Mouse (Mus musculus) G1E (cell line): ENCODE measurements around the gene Dnaaf2. TPM values are rescaled to one million over a fixed set of nuclear protein-coding genes. Genes with fewer than 3 reads are reported as not detected.

Experiments
- ATAC-seq: 2 replicates; pipeline ENCODE4 v1.8.0; 2016; ENCODE audit warnings: mild to moderate bottlenecking; ENCODE audit not compliant: insufficient number of reproducible peaks, poor library complexity, low FRiP score, severe bottlenecking; ENCODE audit errors: extremely low read depth
- DNase-seq: peaks from one replicate; pipeline ENCODE4 v3.0.0; 2012; ENCODE audit warnings: low spot score
- H3K27me3 ChIP-seq: 2 replicates; pipeline ENCODE4 v1.6.1; 2012; ENCODE audit warnings: mild to moderate bottlenecking, low read length, inconsistent platforms; ENCODE audit not compliant: insufficient read depth
- H3K36me3 ChIP-seq: replicated peaks from 2 replicates; pipeline ENCODE3; 2012; ENCODE audit warnings: mild to moderate bottlenecking, inconsistent platforms
- H3K4me1 ChIP-seq: 2 replicates; pipeline ENCODE4 v1.6.1; 2012; ENCODE audit warnings: low read depth, low read length, inconsistent platforms, mixed read lengths; ENCODE audit not compliant: insufficient read depth
- H3K4me3 ChIP-seq: 2 replicates; pipeline ENCODE4 v1.5.1; 2012; ENCODE audit warnings: low read depth, mild to moderate bottlenecking, inconsistent platforms, low read length, moderate library complexity, mixed read lengths
- H3K9me3 ChIP-seq: replicated peaks from 2 replicates; pipeline ENCODE4 v1.6.1; 2012; ENCODE audit warnings: inconsistent platforms
- CTCF ChIP-seq: IDR thresholded peaks from 2 replicates; pipeline ENCODE4 v1.5.1; 2012; ENCODE audit warnings: low read depth, low read length, inconsistent platforms, mixed read lengths
- GATA1 ChIP-seq: IDR thresholded peaks from 2 replicates; pipeline ENCODE4 v1.6.1; 2012; ENCODE audit warnings: borderline replicate concordance, low read length, inconsistent platforms, mixed read lengths
- GATA2 ChIP-seq: IDR thresholded peaks from 2 replicates; pipeline ENCODE4 v1.6.1; 2012; ENCODE audit warnings: low read depth, low read length, inconsistent platforms, borderline replicate concordance
- POLR2AphosphoS5 ChIP-seq: IDR thresholded peaks from 2 replicates; pipeline ENCODE4 v1.6.1; 2012; ENCODE audit warnings: low read depth, low read length, inconsistent platforms; ENCODE audit not compliant: insufficient replicate concordance
- TAL1 ChIP-seq: conservative IDR thresholded peaks from 2 replicates; pipeline ENCODE4 v1.6.1; 2012; ENCODE audit warnings: low read depth, low read length, inconsistent platforms, mixed read lengths
- polyA plus RNA-seq: library from polyadenylated mRNA; stranded (reverse); fragments of >175 nt; gene quantifications from 2 replicates; pipeline ENCODE4 v1.2.3, GENCODE M21; 2012
- total RNA-seq, 2 experiments: library from RNA; stranded (forward) in 1 of 2; stranded (reverse) in 1 of 2; fragments of 200-1000 nt in 1 of 2; fragments of >200 nt in 1 of 2; fragmentation: Nextera tagmentation in 1 of 2; gene quantifications; 2 replicates each; pipeline ENCODE4 v1.2.3; 2014 to 2017

Gene Dnaaf2
- total RNA-seq (2014; fragmentation: Nextera tagmentation): 6.7 and 7.6 TPM in 2 replicates
- total RNA-seq (2017): 9.8 and 11.4 TPM in 2 replicates
- 5.1 and 5.2 TPM in 2 replicates for polyA plus RNA-seq

DNA sequence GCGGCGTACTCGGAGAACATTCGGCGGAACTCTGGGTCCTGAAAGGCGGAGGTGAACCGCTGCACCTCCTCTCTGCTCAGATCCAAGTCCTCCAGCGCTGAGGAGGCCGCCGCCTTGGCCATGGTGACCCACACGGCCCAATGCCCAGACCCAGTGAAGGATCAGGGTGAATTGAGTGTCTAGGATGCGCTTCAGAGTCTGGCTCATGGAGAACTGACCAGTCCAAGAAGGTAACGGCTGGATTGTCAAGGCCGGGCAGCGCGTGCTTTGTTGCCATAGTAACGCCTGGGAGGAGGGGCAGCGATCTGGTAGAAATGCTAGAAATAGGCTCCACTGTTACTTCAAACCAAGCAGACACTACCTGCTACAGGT, at the start of gene Dnaaf2:
Gene Dnaaf2 (minus strand): TSS at position 266 of the 372 bp plus-strand sequence.
- no peak for TF ChIP-seq TAL1
- peak within 1 kb of the TSS; percentile 100 for H3K4me3 ChIP-seq
- H3K27me3 ChIP-seq: no peaks in the 10 kb centered on the region
- no peaks in the 10 kb centered on the region for H3K9me3 ChIP-seq
- peaks cover 39% of the 10 kb centered on the region for H3K4me1 ChIP-seq
- H3K36me3 ChIP-seq: peaks cover 54% of the 10 kb centered on the region
- ATAC-seq: peak; percentile 58
- peak; percentile 40 for DNase-seq

DNA sequence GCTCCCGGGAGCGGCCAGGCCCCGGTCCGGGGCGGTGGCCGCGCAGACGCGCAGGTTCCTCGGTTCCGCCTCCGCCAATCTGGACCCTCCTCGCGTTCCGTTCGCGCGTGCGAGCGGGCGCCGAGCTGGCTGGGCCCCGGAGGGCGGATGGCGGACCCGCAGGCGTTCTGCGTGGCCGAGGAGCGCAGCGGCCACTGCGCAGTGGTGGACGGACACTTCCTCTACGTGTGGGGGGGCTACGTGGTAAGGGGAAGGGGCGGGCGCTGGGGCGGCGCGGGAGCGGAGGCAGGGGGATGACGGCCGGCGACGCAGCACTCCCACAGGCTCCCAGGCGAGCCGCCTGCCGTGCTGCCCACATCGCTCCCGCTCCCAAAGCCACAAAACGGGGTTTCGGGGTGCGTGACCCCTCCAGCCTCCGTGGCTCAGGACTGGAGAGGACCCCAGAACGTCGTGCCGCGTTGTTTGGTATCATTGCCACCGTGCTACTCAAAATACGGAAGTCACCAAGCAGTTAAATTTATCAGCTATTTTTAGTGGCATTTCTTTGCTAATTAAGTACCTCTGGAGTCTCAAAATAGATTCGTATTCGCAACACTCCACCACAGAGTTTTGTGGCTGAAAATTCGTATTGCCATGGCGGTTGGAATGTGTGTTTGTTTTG, 43.7 kb upstream of the Dnaaf2 start:
- no peaks in the 10 kb centered on the region for H3K9me3 ChIP-seq
- H3K27me3 ChIP-seq: no peaks in the 10 kb centered on the region; the same call in 1 of the 2 replicates
- H3K36me3 ChIP-seq: no peaks in the 10 kb centered on the region
- peak overlapping the region; percentile 88 for H3K4me3 ChIP-seq
- peak; percentile 45 for ATAC-seq
- no peak for TF ChIP-seq GATA2
- no peak for TF ChIP-seq POLR2AphosphoS5
- TF ChIP-seq GATA1: no peak
- no peak for TF ChIP-seq CTCF
- no peak for TF ChIP-seq TAL1
- peaks cover 34% of the 10 kb centered on the region for H3K4me1 ChIP-seq
- peak; percentile 79 for DNase-seq

- TF ChIP-seq TAL1: no peak
- no peak for TF ChIP-seq CTCF
- no peak for TF ChIP-seq GATA1
- Histone ChIP-seq H3K4me3 (peak overlapping the region; percentile 88), H3K27me3 (no peaks in the 10 kb centered on the region; the same call in 1 of the 2 replicates), H3K36me3 (no peaks in the 10 kb centered on the region), H3K9me3 (no peaks in the 10 kb centered on the region), H3K4me1 (peaks cover 34% of the 10 kb centered on the region)
- DNase-seq (no peak), ATAC-seq (no peak)
Observed at GRCm38 (mm10) chr12:69241405-69241770, 43.2 kb upstream of the Dnaaf2 start.

GRCm38 (mm10) chr12:69240876-69241275, 42.6 kb upstream of the Dnaaf2 start, which contains the start of gene Klhdc1:
Klhdc1 (plus strand) TSS chr12:69241176.
- TF ChIP-seq GATA1 (no peak), CTCF (no peak), GATA2 (no peak), TAL1 (no peak), POLR2AphosphoS5 (no peak)
- Histone ChIP-seq H3K27me3 (no peaks in the 10 kb centered on the region; the same call in 1 of the 2 replicates), H3K4me3 (peak within 1 kb of the TSS; percentile 88), H3K36me3 (no peaks in the 10 kb centered on the region), H3K4me1 (peaks cover 34% of the 10 kb centered on the region), H3K9me3 (no peaks in the 10 kb centered on the region)
- DNase-seq (no peak), ATAC-seq (no peak)

DNA sequence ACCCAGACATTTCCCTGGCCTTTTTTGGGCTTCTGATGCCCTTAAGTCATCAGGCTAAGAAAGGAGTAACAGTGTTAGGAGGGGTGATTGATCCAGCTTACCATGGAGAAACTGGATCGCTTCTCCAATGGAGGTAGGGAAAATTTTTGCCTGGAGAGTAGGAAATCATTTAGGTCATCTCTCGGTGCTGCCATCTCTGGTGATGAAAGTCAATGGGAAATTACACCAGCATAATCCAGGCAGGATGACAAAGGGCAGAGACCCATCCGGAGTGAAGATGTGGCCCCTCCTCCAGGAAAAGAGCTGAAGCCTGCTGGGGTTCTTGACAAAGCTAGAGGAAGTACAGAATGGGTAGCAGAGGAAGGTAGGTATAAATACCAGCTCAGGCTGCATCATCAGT, 40.1 kb upstream of the Dnaaf2 start:
- Histone ChIP-seq H3K36me3 (no peaks in the 10 kb centered on the region), H3K27me3 (no peaks in the 10 kb centered on the region; the same call in 1 of the 2 replicates), H3K9me3 (no peaks in the 10 kb centered on the region), H3K4me3 (no peak overlapping the region), H3K4me1 (peaks cover 28% of the 10 kb centered on the region)
- TF ChIP-seq POLR2AphosphoS5: no peak
- no peak for TF ChIP-seq CTCF
- TF ChIP-seq GATA1: no peak
- no peak for TF ChIP-seq TAL1
- TF ChIP-seq GATA2: no peak
- DNase-seq: no peak
- no peak for ATAC-seq

DNA sequence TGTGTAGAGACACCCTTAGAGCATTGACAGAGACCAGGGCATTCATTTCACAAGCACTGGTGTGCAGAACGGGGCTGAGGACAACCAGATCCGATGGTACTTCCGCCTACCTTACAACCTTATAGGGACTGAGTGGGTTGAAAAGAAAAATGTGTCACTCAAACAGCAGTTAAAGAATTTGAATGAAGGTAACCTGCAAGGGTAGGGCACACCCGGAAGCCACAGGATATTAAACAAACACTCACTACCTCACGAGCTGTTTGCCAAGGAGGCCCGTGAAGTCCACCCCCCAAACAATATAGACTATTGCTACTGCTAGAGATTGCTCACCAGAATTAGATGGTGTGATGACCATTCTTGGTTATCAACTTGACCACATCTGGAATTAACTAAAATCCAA, 37.6 kb upstream of the Dnaaf2 start:
- H3K4me3 ChIP-seq: no peak overlapping the region
- no peak for ATAC-seq
- no peaks in the 10 kb centered on the region for H3K36me3 ChIP-seq
- no peaks in the 10 kb centered on the region; the same call in 1 of the 2 replicates for H3K27me3 ChIP-seq
- no peak for TF ChIP-seq TAL1
- TF ChIP-seq CTCF: no peak
- no peak for TF ChIP-seq GATA1
- no peak for TF ChIP-seq POLR2AphosphoS5
- TF ChIP-seq GATA2: no peak
- peaks cover 12% of the 10 kb centered on the region for H3K4me1 ChIP-seq
- H3K9me3 ChIP-seq: no peaks in the 10 kb centered on the region
- DNase-seq: no peak
